Mouse (Mus musculus): Measurements from ENCODE around the gene Igfbp6. TPM values are rescaled to one million over a fixed set of nuclear protein-coding genes. Genes with fewer than 3 reads are reported as not detected.

Gene Igfbp6
- polyA plus RNA-seq, 1 experiment from 2014 or later = 0.79 TPM

GRCm38 (mm10) chr15:102192820-102193386 lies 48.7 kb downstream of the Igfbp6 start:
- H3K36me3 ChIP-seq (replicated peaks) = no peaks in the 10 kb centered on the region
- no peak overlapping the region for H3K4me2 ChIP-seq
- no peaks in the 10 kb centered on the region for H3K9me3 ChIP-seq
- no peaks in the 10 kb centered on the region for H3K27me3 ChIP-seq
- H3K9ac ChIP-seq = no peak overlapping the region
- no peak for ATAC-seq (ENCODE audit: low FRiP score)
- no peak overlapping the region for H3K4me3 ChIP-seq (replicated peaks)
- H3K27ac ChIP-seq = no peak overlapping the region
- H3K4me1 ChIP-seq = no peaks in the 10 kb centered on the region
- WGBS = 74% methylated on average over 5 of the region's 5 CpGs

GRCm38 (mm10) chr15:102193652-102194051 lies 49.5 kb downstream of the Igfbp6 start:
- Histone ChIP-seq H3K4me2 (no peak overlapping the region), H3K27me3 (no peaks in the 10 kb centered on the region), H3K27ac (no peak overlapping the region), H3K9ac (no peak overlapping the region), H3K4me3 (replicated peaks) (no peak overlapping the region), H3K9me3 (no peaks in the 10 kb centered on the region), H3K36me3 (replicated peaks) (no peaks in the 10 kb centered on the region), H3K4me1 (no peaks in the 10 kb centered on the region)
- 86% methylated on average over 4 of the region's 4 CpGs for WGBS
- ATAC-seq (ENCODE audit: low FRiP score) = no peak

- Histone ChIP-seq H3K36me3 (replicated peaks) (no peaks in the 10 kb centered on the region), H3K27me3 (no peaks in the 10 kb centered on the region), H3K4me2 (no peak overlapping the region), H3K4me1 (no peaks in the 10 kb centered on the region), H3K9ac (no peak overlapping the region), H3K9me3 (no peaks in the 10 kb centered on the region), H3K4me3 (replicated peaks) (no peak overlapping the region), H3K27ac (no peak overlapping the region)
- WGBS = 88% methylated on average over 4 of the region's 4 CpGs
- no peak for ATAC-seq (ENCODE audit: low FRiP score)
Observed at GRCm38 (mm10) chr15:102194439-102194838, 50.3 kb downstream of the Igfbp6 start.

GRCm38 (mm10) chr15:102195373-102195772 lies 51.2 kb downstream of the Igfbp6 start:
- Histone ChIP-seq H3K27ac (no peak overlapping the region), H3K4me3 (replicated peaks) (no peak overlapping the region), H3K9me3 (no peaks in the 10 kb centered on the region), H3K9ac (no peak overlapping the region), H3K36me3 (replicated peaks) (no peaks in the 10 kb centered on the region), H3K27me3 (no peaks in the 10 kb centered on the region), H3K4me2 (no peak overlapping the region), H3K4me1 (no peaks in the 10 kb centered on the region)
- ATAC-seq (ENCODE audit: low FRiP score) = no peak
- 83% methylated on average over 4 of the region's 4 CpGs for WGBS

GRCm38 (mm10) chr15:102198841-102199240 lies 54.7 kb downstream of the Igfbp6 start:
- no peak for ATAC-seq (ENCODE audit: low FRiP score)
- H3K4me1 ChIP-seq = peaks cover 7% of the 10 kb centered on the region
- H3K9me3 ChIP-seq = no peaks in the 10 kb centered on the region
- H3K9ac ChIP-seq = no peak overlapping the region
- H3K4me2 ChIP-seq = no peak overlapping the region
- H3K27ac ChIP-seq = no peak overlapping the region
- no peaks in the 10 kb centered on the region for H3K36me3 ChIP-seq (replicated peaks)
- 88% methylated on average over 4 of the region's 4 CpGs for WGBS
- H3K4me3 ChIP-seq (replicated peaks) = no peak overlapping the region
- H3K27me3 ChIP-seq = no peaks in the 10 kb centered on the region

Other genes with a start within 250 kb of the Igfbp6 start
- not detected in 2 replicates for gene Krt4, start 219.6 kb upstream of the Igfbp6 start, polyA plus RNA-seq (2016; fragmentation: Nextera tagmentation; extraction: Ambion mirVana)
- 0.08 and 0.15 TPM in 2 replicates for gene Krt79, start 204.0 kb upstream of the Igfbp6 start, polyA plus RNA-seq (2016; fragmentation: Nextera tagmentation; extraction: Ambion mirVana)
- not detected in 2 replicates for gene Krt78, start 190.1 kb upstream of the Igfbp6 start, polyA plus RNA-seq (2016; fragmentation: Nextera tagmentation; extraction: Ambion mirVana)
- gene Krt8, start 139.9 kb upstream of the Igfbp6 start, polyA plus RNA-seq (2016; fragmentation: Nextera tagmentation; extraction: Ambion mirVana) = 10.0 and 13.4 TPM in 2 replicates
- gene Krt18, start 116.2 kb upstream of the Igfbp6 start, polyA plus RNA-seq (2016; fragmentation: Nextera tagmentation; extraction: Ambion mirVana) = 9.4 and 13.6 TPM in 2 replicates
- gene Eif4b, start 70.6 kb upstream of the Igfbp6 start, polyA plus RNA-seq (2016; fragmentation: Nextera tagmentation; extraction: Ambion mirVana) = 109 TPM in 2 replicates
- 7.9 and 8.2 TPM in 2 replicates for gene Tns2, start 43.9 kb upstream of the Igfbp6 start, polyA plus RNA-seq (2016; fragmentation: Nextera tagmentation; extraction: Ambion mirVana)
- 19.1 and 19.6 TPM in 2 replicates for gene Spryd3, start 8.1 kb upstream of the Igfbp6 start, polyA plus RNA-seq (2016; fragmentation: Nextera tagmentation; extraction: Ambion mirVana)
- 0.08 TPM in 1 of 2 replicates, not detected in the other for gene Soat2, start 6.2 kb downstream of the Igfbp6 start, polyA plus RNA-seq (2016; fragmentation: Nextera tagmentation; extraction: Ambion mirVana)
- 127 and 132 TPM in 2 replicates for gene Zfp740, start 58.9 kb downstream of the Igfbp6 start, polyA plus RNA-seq (2016; fragmentation: Nextera tagmentation; extraction: Ambion mirVana)
- 46.2 and 51.8 TPM in 2 replicates for gene Csad, start 60.4 kb downstream of the Igfbp6 start, polyA plus RNA-seq (2016; fragmentation: Nextera tagmentation; extraction: Ambion mirVana)
- gene Itgb7, start 87.6 kb downstream of the Igfbp6 start, polyA plus RNA-seq (2016; fragmentation: Nextera tagmentation; extraction: Ambion mirVana) = 0.65 and 0.88 TPM in 2 replicates
- 13.1 and 16.7 TPM in 2 replicates for gene Rarg, start 113.2 kb downstream of the Igfbp6 start, polyA plus RNA-seq (2016; fragmentation: Nextera tagmentation; extraction: Ambion mirVana)
- gene Gm9918, start 126.2 kb downstream of the Igfbp6 start, polyA plus RNA-seq (2016; fragmentation: Nextera tagmentation; extraction: Ambion mirVana) = 0.09 and 0.17 TPM in 2 replicates
- 48.9 and 50.5 TPM in 2 replicates for gene Mfsd5, start 135.1 kb downstream of the Igfbp6 start, polyA plus RNA-seq (2016; fragmentation: Nextera tagmentation; extraction: Ambion mirVana)
- 36.9 and 42.3 TPM in 2 replicates for gene Espl1, start 151.9 kb downstream of the Igfbp6 start, polyA plus RNA-seq (2016; fragmentation: Nextera tagmentation; extraction: Ambion mirVana)
- 352 and 355 TPM in 2 replicates for gene Pfdn5, start 181.8 kb downstream of the Igfbp6 start, polyA plus RNA-seq (2016; fragmentation: Nextera tagmentation; extraction: Ambion mirVana)
- gene Myg1, start 187.3 kb downstream of the Igfbp6 start, polyA plus RNA-seq (2016; fragmentation: Nextera tagmentation; extraction: Ambion mirVana) = 105 and 110 TPM in 2 replicates
- 75.0 and 78.2 TPM in 2 replicates for gene Aaas, start 206.4 kb downstream of the Igfbp6 start, polyA plus RNA-seq (2016; fragmentation: Nextera tagmentation; extraction: Ambion mirVana)
- 0.32 and 0.46 TPM in 2 replicates for gene Sp7, start 222.8 kb downstream of the Igfbp6 start, polyA plus RNA-seq (2016; fragmentation: Nextera tagmentation; extraction: Ambion mirVana)

All from forebrain, embryonic 12.5 days (tissue).